Mouse (Mus musculus): ENCODE measurements around the gene Nynrin. TPM values are rescaled to one million over a fixed set of nuclear protein-coding genes. Genes with fewer than 3 reads are reported as not detected.

The Nynrin gene
- polyA plus RNA-seq, 1 experiment from 2014 or later: 5.8 TPM

Other genes with a start within 250 kb of the Nynrin start
- 7.0 and 9.3 TPM in 2 replicates for gene Rec8, start 236.0 kb upstream of the Nynrin start, polyA plus RNA-seq (2014; fragmentation: Nextera tagmentation; extraction: Ambion mirVana)
- 109 and 110 TPM in 2 replicates for gene Ipo4, start 218.1 kb upstream of the Nynrin start, polyA plus RNA-seq (2014; fragmentation: Nextera tagmentation; extraction: Ambion mirVana)
- gene Gm49378, start 216.1 kb upstream of the Nynrin start, polyA plus RNA-seq (2014; fragmentation: Nextera tagmentation; extraction: Ambion mirVana): 2.9 TPM in 2 replicates
- 55.9 and 66.9 TPM in 2 replicates for gene Tm9sf1, start 210.2 kb upstream of the Nynrin start, polyA plus RNA-seq (2014; fragmentation: Nextera tagmentation; extraction: Ambion mirVana)
- 0.24 TPM in 1 of 2 replicates, not detected in the other for gene Tssk4, start 203.8 kb upstream of the Nynrin start, polyA plus RNA-seq (2014; fragmentation: Nextera tagmentation; extraction: Ambion mirVana)
- 69.0 and 75.5 TPM in 2 replicates for gene Mdp1, start 193.5 kb upstream of the Nynrin start, polyA plus RNA-seq (2014; fragmentation: Nextera tagmentation; extraction: Ambion mirVana)
- gene Gmpr2, start 182.1 kb upstream of the Nynrin start, polyA plus RNA-seq (2014; fragmentation: Nextera tagmentation; extraction: Ambion mirVana): 42.5 and 43.7 TPM in 2 replicates
- gene Nedd8, start 181.9 kb upstream of the Nynrin start, polyA plus RNA-seq (2014; fragmentation: Nextera tagmentation; extraction: Ambion mirVana): 550 and 603 TPM in 2 replicates
- gene Tinf2, start 172.2 kb upstream of the Nynrin start, polyA plus RNA-seq (2014; fragmentation: Nextera tagmentation; extraction: Ambion mirVana): 28.3 and 28.6 TPM in 2 replicates
- 0.11 and 0.33 TPM in 2 replicates for gene Tgm1, start 140.1 kb upstream of the Nynrin start, polyA plus RNA-seq (2014; fragmentation: Nextera tagmentation; extraction: Ambion mirVana)
- gene Rabggta, start 131.7 kb upstream of the Nynrin start, polyA plus RNA-seq (2014; fragmentation: Nextera tagmentation; extraction: Ambion mirVana): 47.1 and 59.2 TPM in 2 replicates
- 73.6 and 75.5 TPM in 2 replicates for gene Dhrs1, start 108.3 kb upstream of the Nynrin start, polyA plus RNA-seq (2014; fragmentation: Nextera tagmentation; extraction: Ambion mirVana)
- gene Nop9, start 108.3 kb upstream of the Nynrin start, polyA plus RNA-seq (2014; fragmentation: Nextera tagmentation; extraction: Ambion mirVana): 27.4 and 30.1 TPM in 2 replicates
- gene Cideb, start 95.6 kb upstream of the Nynrin start, polyA plus RNA-seq (2014; fragmentation: Nextera tagmentation; extraction: Ambion mirVana): not detected in 2 replicates
- 0.27 and 0.59 TPM in 2 replicates for gene Ltb4r2, start 92.6 kb upstream of the Nynrin start, polyA plus RNA-seq (2014; fragmentation: Nextera tagmentation; extraction: Ambion mirVana)
- 0.19 and 0.24 TPM in 2 replicates for gene Ltb4r1, start 88.0 kb upstream of the Nynrin start, polyA plus RNA-seq (2014; fragmentation: Nextera tagmentation; extraction: Ambion mirVana)
- gene Adcy4, start 69.9 kb upstream of the Nynrin start, polyA plus RNA-seq (2014; fragmentation: Nextera tagmentation; extraction: Ambion mirVana): 1.9 and 3.9 TPM in 2 replicates
- 1.9 and 2.2 TPM in 2 replicates for gene Ripk3, start 65.1 kb upstream of the Nynrin start, polyA plus RNA-seq (2014; fragmentation: Nextera tagmentation; extraction: Ambion mirVana)
- gene Nfatc4, start 30.9 kb upstream of the Nynrin start, polyA plus RNA-seq (2014; fragmentation: Nextera tagmentation; extraction: Ambion mirVana): 5.5 and 10.4 TPM in 2 replicates
- gene Cbln3, start 30.4 kb downstream of the Nynrin start, polyA plus RNA-seq (2014; fragmentation: Nextera tagmentation; extraction: Ambion mirVana): 0.24 and 0.91 TPM in 2 replicates
- gene Khnyn, start 30.9 kb downstream of the Nynrin start, polyA plus RNA-seq (2014; fragmentation: Nextera tagmentation; extraction: Ambion mirVana): 5.9 and 7.3 TPM in 2 replicates
- 138 and 163 TPM in 2 replicates for gene Sdr39u1, start 46.3 kb downstream of the Nynrin start, polyA plus RNA-seq (2014; fragmentation: Nextera tagmentation; extraction: Ambion mirVana)
- not detected in 2 replicates for gene Cma1, start 90.7 kb downstream of the Nynrin start, polyA plus RNA-seq (2014; fragmentation: Nextera tagmentation; extraction: Ambion mirVana)
- gene Cma2, start 97.0 kb downstream of the Nynrin start, polyA plus RNA-seq (2014; fragmentation: Nextera tagmentation; extraction: Ambion mirVana): not detected in 2 replicates
- not detected in 2 replicates for gene Mcpt1, start 164.0 kb downstream of the Nynrin start, polyA plus RNA-seq (2014; fragmentation: Nextera tagmentation; extraction: Ambion mirVana)
- gene Mcpt9, start 176.5 kb downstream of the Nynrin start, polyA plus RNA-seq (2014; fragmentation: Nextera tagmentation; extraction: Ambion mirVana): not detected in 2 replicates
- not detected in 2 replicates for gene Mcpt2, start 188.0 kb downstream of the Nynrin start, polyA plus RNA-seq (2014; fragmentation: Nextera tagmentation; extraction: Ambion mirVana)
- gene Mcpt4, start 208.3 kb downstream of the Nynrin start, polyA plus RNA-seq (2014; fragmentation: Nextera tagmentation; extraction: Ambion mirVana): not detected in 2 replicates
- not detected in 2 replicates for gene Mcpt8, start 231.3 kb downstream of the Nynrin start, polyA plus RNA-seq (2014; fragmentation: Nextera tagmentation; extraction: Ambion mirVana)
- 0.45 TPM in 1 of 2 replicates, not detected in the other for gene Ctsg, start 248.6 kb downstream of the Nynrin start, polyA plus RNA-seq (2014; fragmentation: Nextera tagmentation; extraction: Ambion mirVana)

Measured in neural tube, embryonic 14.5 days (tissue).